Mouse (Mus musculus): ENCODE results near the gene Olfr763.
"Not testable (repeated sequence)": the region's sequence is repeated elsewhere in the genome, so short reads cannot be mapped to it uniquely, and the experiment has no call there.

The Olfr763 gene

DNA sequence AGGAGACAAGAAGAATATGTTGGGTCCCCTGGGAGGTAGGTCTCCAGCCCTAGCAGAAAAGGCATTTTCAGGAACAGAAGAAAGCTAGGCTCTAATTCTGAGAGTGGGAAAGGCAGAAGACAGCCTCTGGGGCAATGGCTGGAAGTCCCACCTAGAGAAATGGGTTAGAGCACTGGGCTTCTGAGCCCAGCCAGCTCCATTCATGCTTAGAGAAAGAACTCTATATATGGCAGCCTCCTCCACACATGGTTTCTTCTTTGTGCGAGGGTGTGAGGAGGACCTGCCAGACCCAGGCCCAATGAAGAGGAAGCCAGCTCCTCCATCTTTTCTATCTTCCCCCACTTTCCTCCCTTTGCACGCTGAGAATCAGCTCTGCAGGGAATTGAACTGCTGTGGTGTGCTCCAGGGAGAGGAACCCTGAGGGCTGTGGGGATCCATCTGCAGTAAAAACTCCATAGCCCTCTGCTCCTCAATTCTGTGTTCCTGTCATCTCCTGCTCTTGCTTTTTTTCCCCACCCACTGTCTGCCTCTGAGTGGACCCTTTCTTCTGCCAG lies at the start of gene Olfr763:
Gene Olfr763 (plus strand): TSS at position 504 of the 554 bp plus-strand sequence.
- in situ Hi-C loops (cut with MboI, MseI), result no loop called here

DNA sequence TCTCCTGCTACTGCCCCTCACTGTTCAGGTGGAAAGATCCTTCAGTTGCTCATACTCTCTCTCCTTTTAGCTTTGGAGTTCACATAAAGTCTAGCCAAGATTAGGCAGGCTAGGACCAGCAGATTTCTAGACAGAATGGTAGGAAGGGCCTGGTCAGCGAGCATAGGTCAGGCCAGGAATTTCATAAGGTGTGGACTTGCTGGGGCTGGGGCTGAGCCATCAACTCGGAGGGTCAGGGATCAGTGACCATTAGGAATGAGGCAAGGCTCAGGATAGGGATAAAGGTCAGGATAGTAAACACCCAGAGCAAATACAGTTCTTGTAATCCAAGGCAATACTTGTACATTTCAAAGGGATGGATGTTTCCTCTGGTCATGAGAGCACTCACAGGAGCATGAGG lies 45.6 kb upstream of the Olfr763 start:
- in situ Hi-C loops (cut with MboI, MseI), result no loop called here

DNA sequence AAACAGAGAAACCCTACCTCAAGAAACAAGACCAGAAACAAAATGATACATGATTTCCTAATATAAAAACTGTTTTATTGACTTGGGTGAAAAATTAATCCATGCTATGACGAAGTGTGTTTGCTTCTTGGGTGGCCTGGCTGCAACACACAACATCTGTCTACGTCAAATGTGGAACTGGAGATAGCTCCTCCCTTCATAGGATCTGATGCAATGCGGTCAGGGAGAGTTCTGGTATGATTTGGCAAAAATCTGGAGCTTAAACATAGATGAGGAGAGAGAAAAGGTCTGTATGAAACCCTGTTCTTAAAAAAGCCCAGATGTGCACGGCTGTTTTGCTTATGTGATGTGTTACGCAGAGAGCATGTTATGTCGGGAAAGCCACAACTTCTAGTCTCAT lies 44.7 kb upstream of the Olfr763 start:
- in situ Hi-C loops (cut with MboI, MseI), result no loop called here

DNA sequence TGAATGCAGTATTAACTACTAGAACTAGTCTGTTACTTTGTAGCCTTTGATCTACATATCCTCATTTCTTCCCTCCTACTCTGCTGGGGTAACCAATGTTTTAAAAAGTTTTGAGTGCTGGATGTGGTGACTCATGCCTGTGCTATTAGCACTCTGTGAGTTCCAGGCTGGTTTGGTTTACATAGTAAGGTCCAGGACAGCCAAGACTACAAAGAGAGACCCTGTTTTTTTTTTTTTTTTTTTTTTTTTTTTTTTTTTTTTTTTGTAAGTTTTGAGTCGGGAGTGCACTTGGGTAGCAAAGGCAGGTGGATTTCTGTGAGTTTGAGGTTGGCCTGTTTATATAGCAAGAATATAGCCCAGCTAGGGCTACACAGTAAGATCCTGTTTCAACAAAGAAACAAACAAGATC lies 42.2 kb upstream of the Olfr763 start:
- in situ Hi-C loops (cut with MboI, MseI), result no loop called here

DNA sequence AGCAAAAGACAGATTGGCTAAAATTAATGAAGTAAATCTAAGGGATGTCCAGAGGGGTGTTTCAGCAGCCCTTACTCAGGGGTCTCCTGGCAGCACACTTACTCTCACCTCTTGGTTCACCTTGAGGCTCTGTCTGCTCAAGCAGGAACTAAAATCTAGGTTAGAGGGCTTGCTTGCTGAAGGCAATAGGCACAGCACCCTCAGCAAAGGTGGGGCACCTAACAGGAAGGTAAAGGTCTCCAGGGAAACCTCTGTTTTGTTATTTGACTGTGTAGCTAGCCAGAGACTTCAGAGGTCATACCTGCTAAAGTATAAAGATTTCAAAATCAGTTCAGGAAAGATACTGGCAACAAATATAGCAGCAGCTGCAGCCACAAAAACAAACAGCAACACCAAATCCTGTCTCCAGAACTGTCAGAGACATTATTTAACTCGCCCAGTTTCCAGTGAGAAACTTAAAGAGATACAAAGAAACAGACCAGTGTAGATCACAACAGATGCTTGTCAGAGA lies 39.8 kb upstream of the Olfr763 start:
- in situ Hi-C loops (cut with MboI, MseI), result loop anchor here (10.0 kb wide), 1 partner anchor 1946 kb away; no protein-coding TSS in a partner anchor

DNA sequence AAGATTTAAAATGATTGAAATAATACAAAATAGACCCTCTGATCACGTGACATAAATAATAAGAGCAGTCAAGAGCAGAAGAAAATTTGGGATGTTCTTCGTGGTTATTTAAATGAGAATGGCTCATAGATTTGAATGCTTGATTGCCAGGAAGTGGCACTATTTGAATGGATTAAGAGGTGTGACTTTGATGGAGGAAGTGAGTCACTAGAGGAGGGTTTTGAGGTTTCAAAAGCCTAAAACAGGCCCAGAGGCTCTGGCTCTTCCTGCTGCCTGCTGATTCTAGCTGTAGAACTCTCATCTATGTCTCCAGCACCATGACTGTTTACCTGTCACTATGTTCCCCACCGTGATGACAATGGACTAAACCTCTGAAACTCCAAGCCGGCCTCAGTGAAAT lies 37.8 kb upstream of the Olfr763 start:
- in situ Hi-C loops (cut with MboI, MseI), result loop anchor here (10.0 kb wide), 1 partner anchor 1948 kb away; no protein-coding TSS in a partner anchor

DNA sequence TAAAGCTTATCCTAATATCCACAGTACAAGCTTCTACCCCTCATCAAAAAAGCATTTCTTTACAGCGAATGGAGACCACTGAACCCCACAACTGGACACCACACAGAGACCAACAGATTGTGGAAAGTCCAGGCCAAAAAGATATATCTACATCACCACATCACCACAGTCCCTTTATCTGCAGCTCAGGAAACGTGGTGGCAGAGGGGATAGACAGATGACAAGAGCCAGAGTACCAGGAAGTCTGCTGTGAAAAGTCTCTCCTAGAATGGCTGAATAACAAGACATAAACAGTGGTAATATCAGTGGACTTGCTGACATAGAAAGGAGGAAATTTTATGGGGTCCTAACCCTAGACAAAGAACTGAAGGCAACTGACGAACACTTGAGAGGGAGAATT lies 34.2 kb upstream of the Olfr763 start:
- in situ Hi-C loops (cut with MboI, MseI), result loop anchor here (5.0 to 10.0 kb wide), 2 partner anchors 69 to 1952 kb away; no protein-coding TSS in a partner anchor

DNA sequence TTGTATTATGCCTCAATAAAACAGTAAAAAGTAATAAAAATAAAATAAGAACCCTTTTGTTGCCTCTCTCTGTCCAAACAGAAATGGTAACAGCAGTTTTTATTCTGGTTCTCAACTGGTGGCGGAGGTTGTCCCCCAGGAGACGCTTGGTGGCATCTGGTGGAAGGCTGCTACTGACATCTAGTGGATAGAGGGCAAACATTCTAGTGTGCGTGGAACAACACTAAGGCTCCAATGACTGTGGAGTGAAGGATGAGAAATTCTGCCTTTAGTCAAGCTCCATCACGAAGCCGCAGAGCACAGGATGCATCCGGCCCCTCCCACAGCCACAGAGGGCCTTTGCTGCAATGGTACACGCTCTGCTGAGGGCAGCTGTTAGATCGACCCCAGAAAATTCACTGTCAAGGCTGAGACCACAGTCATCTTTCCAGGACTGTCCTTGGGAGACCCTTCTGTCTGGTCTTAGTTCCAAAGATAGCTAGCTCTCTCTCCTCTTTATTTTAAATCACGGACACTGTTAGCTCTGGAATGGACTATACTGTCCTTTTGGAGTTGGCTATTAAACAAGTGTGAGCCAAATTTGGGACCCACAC lies 33.0 kb upstream of the Olfr763 start:
- in situ Hi-C loops (cut with MboI, MseI), result loop anchor here (5.0 to 10.0 kb wide), 2 partner anchors 70 to 1953 kb away; no protein-coding TSS in a partner anchor

DNA sequence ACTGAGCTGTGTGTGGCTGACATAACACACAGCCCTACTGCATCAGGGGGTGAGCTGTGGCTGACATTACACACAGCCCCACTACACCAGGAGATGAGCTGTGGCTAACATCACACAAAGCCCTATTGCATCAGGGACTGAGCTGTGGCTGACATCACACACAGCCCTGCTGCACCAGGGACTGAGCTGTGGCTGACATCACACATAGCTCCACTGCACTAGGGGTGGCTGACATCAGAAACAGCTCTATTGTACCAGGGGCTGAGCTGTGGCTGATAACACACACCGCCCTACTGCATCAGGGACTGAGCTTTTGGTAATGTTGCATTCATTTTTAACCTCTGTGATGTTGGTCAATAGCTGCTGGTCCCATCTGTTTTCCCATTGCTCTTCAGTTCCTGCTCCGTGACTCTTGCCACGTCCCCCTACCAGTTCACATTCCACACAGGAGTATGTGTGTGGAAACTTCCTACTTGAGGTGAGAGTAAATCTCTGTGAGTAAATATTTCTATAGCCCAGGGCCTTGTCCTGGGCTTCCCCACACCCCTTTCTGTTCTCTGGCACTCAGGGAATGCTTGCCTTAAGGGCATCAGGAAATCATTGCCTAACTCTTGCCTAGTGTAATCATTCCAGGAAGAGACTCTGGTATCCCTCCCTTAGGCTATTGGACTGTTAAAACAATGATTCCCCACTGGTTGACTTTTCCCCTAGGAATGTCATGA lies 29.8 kb upstream of the Olfr763 start:
- in situ Hi-C loops (cut with MboI, MseI), result no loop called here

DNA sequence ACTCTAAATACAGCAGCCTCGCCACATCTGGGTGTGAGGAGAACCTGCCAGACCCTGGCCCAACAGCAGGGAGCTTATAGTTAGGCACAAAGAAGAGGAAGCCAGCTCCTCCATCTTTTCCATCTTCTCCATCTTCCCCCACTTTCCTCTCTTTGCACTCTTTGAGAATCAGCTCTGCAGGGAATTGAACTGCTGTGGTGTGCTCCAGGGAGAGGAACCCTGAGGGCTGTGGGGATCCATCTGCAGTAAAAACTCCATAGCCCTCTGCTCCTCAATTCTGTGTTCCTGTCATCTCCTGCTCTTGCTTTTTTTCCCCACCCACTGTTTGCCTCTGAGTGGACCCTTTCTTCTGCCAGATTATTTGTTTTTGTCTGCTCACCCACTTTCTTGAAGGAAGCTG lies 21.5 kb upstream of the Olfr763 start, which contains the start of gene Olfr9:
Gene Olfr9 (plus strand): TSS at position 301 of the 400 bp plus-strand sequence.
- in situ Hi-C loops (cut with MboI, MseI), result not testable (repeated sequence)

DNA sequence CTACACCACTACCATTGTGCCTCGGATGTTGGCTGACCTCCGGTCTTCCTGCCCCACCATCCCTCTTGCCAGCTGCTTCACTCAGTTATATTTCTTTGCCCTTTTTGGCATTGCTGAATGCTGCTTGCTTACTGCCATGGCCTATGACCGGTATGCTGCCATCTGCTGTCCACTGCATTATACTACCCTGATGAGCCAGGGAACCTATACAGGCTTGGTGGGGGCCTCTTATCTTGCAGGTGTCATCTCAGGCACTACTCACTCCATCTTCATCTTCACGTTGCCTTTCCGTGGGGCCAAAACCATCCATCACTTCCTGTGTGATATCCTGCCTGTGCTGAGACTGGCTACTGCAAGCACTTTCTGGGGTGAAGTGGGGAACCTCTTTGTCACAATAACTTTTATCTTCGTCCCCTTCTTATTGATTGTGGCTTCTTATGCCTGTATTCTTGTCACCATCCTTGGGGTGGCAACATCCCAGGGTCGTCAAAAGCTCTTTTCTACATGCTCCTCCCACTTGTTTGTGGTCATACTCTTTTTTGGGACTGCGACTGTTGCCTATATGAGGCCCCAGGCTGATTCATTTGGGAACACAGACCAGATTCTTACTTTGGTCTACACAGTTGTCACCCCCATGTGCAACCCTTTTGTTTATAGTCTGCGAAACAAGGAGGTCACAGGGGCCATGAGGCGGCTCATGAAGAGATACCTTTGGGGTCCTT lies 20.3 kb upstream of the Olfr763 start:
- in situ Hi-C loops (cut with MboI, MseI), result not testable (repeated sequence)

DNA sequence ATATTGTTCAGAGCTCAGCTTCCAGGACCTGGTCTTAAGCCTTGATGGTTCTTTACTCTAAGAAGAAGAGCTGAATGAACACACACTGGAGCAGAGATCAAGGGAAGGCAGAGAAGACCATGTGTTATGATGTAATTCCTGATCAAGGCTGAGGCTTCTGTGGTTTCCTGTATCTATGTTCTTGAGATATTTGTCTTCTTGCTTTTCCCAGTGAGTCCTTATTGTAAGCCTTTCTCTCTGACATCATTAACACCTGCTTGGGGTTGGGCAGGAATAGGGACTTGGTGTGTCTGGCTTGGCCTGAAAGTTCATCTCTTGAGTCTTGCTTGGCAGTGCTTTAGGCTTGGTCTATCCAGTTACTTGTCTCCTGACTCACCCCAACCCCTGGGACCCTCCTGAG lies 19.6 kb upstream of the Olfr763 start:
- in situ Hi-C loops (cut with MboI, MseI), result no loop called here

DNA sequence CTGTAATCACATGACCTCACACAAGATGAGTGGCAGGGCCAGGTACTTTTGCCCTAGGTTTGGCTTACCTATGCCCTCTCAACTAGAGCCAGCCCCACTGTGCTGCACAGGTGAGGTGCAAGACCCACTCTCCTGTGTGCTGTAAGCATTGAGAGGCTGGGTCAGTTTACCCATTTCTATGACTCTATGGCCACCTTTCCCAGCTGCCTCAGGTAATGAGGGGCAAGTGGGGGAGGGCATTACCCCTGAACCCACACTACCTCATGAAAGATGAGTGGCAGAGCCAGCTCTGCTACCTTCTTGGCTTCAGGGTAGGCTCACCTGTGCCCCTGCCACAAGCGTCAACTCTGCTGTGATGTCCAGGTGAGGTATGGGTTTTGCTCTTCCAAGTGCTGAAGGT lies 14.8 kb upstream of the Olfr763 start:
- in situ Hi-C loops (cut with MboI, MseI), result no loop called here

DNA sequence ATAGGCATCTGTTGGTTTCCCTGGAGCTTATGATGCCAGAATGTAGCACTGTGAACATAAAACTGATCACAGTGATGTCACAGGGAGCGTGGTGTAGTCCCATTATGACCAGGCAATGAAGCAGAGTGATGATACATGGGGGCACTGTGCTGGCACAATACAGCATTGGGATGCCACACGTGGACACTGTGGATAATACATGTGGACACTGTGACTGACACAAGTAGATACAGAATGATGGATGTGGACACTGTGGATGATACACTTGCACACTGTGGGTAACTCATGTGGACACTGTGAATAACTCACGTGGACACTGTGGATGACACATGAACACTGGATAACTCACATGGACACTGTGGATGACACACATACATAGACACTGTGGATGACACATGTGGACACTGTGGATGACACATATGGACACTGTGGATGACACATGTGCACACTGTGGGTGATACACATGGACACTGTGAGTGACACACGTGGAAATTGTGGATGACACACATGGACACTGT lies 14.0 kb upstream of the Olfr763 start:
- in situ Hi-C loops (cut with MboI, MseI), result no loop called here

DNA sequence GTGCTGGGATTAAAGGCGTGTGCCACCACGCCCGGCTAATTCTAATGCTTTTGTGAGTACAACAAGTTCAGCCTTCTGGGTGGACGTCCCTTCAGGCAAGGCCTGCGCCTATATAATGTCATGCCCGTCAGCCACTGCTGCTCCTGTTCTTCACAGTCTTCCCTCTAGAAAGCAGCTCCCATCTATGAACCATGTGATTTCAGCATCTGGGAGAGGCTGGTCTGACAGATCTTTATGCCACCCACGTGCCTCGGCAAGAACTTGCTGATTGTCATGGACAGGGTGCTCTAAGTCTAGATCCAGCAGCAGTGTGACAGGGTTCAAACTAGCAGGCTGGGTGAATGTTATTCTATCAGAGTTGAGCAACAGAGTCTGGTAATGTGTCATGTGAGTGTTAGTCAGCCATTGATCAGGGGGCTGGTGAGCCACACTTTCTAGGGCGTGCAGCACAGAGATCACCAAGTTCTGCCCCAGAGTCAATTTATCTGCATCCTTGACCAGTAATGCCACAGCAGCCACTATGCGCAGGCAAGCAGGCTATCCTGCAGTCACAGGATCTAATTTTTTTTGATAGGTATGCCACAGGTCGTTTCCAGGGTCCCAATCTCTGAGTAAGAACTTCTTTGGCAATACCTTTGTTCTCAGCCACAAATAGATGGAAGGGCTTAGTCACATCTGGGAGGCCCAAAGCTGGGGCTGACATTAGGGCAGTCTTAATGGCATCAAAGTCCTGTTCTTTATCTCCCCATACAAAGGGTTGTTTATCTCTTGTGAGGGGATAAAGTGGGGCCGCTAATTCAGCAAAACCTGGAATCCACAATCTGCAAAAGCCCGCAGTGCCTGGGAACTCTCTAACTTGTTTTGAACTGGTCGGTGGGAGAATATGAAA lies 6.3 kb upstream of the Olfr763 start:
- in situ Hi-C loops (cut with MboI, MseI), result no loop called here

DNA sequence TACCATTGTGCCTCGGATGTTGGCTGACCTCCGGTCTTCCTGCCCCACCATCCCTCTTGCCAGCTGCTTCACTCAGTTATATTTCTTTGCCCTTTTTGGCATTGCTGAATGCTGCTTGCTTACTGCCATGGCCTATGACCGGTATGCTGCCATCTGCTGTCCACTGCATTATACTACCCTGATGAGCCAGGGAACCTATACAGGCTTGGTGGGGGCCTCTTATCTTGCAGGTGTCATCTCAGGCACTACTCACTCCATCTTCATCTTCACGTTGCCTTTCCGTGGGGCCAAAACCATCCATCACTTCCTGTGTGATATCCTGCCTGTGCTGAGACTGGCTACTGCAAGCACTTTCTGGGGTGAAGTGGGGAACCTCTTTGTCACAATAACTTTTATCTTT lies 920 bp downstream of the Olfr763 start:
- in situ Hi-C loops (cut with MboI, MseI), result not testable (repeated sequence)

DNA sequence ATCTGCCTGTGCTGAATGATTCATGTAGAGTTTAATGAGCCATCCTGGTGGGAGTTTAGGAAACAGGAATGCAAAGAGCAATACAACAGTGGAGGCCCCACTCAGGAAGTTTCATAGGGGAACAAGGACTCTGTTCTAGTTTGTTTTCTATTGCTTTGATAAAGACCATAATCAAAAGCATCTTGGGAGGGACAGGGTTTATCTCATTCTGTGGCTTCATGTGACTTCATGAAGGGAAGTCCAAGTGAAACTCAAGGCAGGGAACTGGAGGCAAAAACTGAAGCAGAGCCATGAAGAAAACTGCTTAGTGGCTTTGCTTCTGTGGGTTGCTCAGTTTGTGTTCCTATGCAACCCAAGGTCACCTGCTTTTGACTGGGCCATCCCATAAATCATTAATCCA lies 3.9 kb downstream of the Olfr763 start:
- in situ Hi-C loops (cut with MboI, MseI), result no loop called here

DNA sequence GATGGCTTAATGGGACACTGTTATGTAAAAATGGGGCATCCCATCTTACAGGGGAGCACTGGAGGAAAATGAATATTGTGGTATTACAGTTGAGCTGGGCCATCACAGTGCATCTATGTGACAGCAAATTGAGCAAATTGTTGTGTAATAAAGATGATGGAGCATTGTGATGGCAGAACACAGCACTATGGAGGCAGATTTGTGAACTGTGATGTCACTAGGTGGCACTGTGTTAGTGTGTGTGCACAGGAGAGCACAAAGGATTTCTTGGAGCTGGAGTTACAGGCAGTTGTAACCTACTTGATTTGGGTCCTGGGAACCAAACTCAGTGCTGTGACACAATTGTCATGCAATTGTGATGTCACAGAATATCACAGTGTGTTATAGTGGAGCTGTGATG lies 12.7 kb downstream of the Olfr763 start:
- in situ Hi-C loops (cut with MboI, MseI), result no loop called here

DNA sequence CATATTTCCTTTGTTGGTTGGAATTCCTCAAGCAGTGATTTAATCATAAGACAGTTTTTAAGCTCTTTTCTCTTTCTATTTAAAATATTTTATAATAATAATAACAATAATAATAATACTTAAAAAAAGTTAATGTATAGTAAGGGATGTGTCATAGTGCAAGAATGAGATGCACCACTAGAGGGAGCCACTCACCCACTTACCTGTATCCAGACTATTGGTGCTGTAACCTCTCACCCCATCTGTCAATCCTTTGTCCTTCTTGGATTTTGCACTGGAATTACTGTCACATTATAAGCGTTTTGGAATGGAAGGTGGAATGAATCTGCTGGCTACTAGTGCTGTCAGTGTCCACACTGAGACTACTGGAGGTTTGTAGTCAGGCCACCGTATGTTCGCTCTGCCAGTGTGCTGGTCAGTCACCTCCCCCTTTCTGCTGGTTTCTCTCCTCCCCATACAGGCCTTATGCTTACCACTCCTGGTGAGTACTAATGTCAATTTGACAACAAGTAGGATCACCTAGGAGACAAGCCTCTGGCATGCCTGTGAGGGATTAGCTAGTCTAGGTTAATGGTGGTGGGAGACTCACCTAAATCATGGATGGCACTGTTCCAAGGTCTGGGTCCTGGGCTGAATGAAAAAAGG lies 15.5 kb downstream of the Olfr763 start:
- in situ Hi-C loops (cut with MboI, MseI), result loop anchor here (5.0 kb wide), 1 partner anchor 1066 kb away; no protein-coding TSS in a partner anchor

DNA sequence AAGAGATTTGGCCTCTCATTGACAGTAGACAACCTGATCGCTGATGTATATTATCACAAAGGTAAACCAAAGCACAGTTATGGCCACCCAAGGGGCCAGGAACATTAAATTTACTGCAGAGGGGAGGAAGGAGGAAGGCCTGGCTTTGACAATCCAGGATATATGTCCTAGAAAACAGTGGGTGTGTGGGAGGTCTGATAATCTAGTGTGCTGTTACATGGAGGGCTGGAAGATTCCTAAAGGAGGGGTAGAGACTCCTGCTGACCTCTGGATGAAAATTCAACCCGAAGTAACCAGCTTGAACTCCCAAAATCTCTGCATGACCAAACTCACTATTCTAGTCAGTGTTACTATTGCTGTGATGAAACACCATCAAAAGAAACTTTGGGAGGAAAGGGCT lies 17.8 kb downstream of the Olfr763 start:
- in situ Hi-C loops (cut with MboI, MseI), result loop anchor here (5.0 kb wide), 1 partner anchor 1064 kb away; no protein-coding TSS in a partner anchor
